Mouse (Mus musculus) limb, embryonic 11.5 days (tissue): ENCODE data around the gene Gdf9. TPM values are rescaled to one million over a fixed set of nuclear protein-coding genes. Genes with fewer than 3 reads are reported as not detected.
"Not testable (repeated sequence)": the region's sequence is repeated elsewhere in the genome, so short reads cannot be mapped to it uniquely, and the experiment has no call there.

ENCODE experiments used
- ATAC-seq: fragments of 200-750 bp; cut with Nextera tagmentation; 2 replicates; pipeline ENCODE4 v1.8.0; 2017; ENCODE audit warnings: low read depth; ENCODE audit not compliant: insufficient number of reproducible peaks, low FRiP score, low TSS enrichment
- DNase-seq: peaks from one replicate; pipeline ENCODE4 v3.0.0-alpha.2; 2015; ENCODE audit warnings: low spot score
- H3K27ac ChIP-seq: fragments of 300-500 bp; sonication (generic); replicated peaks from 2 replicates; pipeline ENCODE4 v1.5.1; 2014; ENCODE audit warnings: low read depth, mild to moderate bottlenecking, low read length
- H3K27me3 ChIP-seq: fragments of 300-500 bp; sonication (generic); 2 replicates; pipeline ENCODE4 v1.6.1; 2014; ENCODE audit warnings: mild to moderate bottlenecking, low read length, mixed read lengths; ENCODE audit not compliant: control insufficient read depth, insufficient read depth
- H3K36me3 ChIP-seq: fragments of 300-500 bp; sonication (generic); 2 replicates; pipeline ENCODE4 v1.6.1; 2014; ENCODE audit warnings: mild to moderate bottlenecking, low read length, moderate library complexity, mixed read lengths; ENCODE audit not compliant: control insufficient read depth, insufficient read depth
- H3K4me1 ChIP-seq: fragments of 300-500 bp; sonication (generic); 2 replicates; pipeline ENCODE4 v1.6.1; 2014; ENCODE audit warnings: low read length, mixed read lengths; ENCODE audit not compliant: control insufficient read depth, insufficient read depth
- H3K4me2 ChIP-seq: fragments of 300-500 bp; sonication (generic); 2 replicates; pipeline ENCODE4 v1.6.1; 2014; ENCODE audit warnings: low read depth, mild to moderate bottlenecking, moderate library complexity; ENCODE audit not compliant: severe bottlenecking
- H3K4me3 ChIP-seq: fragments of 300-500 bp; sonication (generic); 2 replicates; pipeline ENCODE4 v1.5.1; 2014; ENCODE audit warnings: low read depth, low read length
- H3K9ac ChIP-seq: fragments of 300-500 bp; sonication (generic); 2 replicates; pipeline ENCODE4 v1.6.1; 2014; ENCODE audit warnings: mild to moderate bottlenecking, low read length
- H3K9me3 ChIP-seq: fragments of 300-500 bp; sonication (generic); 2 replicates; pipeline ENCODE4 v1.6.1; 2016; ENCODE audit warnings: low read length; ENCODE audit not compliant: control insufficient read depth
- whole genome bisulfite sequencing: fragments of 180-500 bp; shearing (Covaris S2); extraction: QIAGEN DNeasy Blood & Tissue Kit; methylation state at CpG from one replicate; pipeline ENCODE4 v1.1.7; 2014; 5-methylcytosine and 5-hydroxymethylcytosine counted together
- polyA plus RNA-seq: library from polyadenylated mRNA; unstranded; fragments of >200 nt; fragmentation: Nextera tagmentation; extraction: Ambion mirVana; gene quantifications from 2 replicates; pipeline ENCODE4 v1.2.1, GENCODE M21; 2014

Gene Gdf9
- polyA plus RNA-seq, 1 experiment from 2014 or later: 0.95 TPM

- Histone ChIP-seq H3K9ac (no peak overlapping the region), H3K27ac (no peak overlapping the region), H3K4me2 (no peak overlapping the region), H3K4me3 (no peak overlapping the region), H3K4me1 (peaks cover 4% of the 10 kb centered on the region; the same call in 1 of the 2 replicates), H3K27me3 (no peaks in the 10 kb centered on the region), H3K9me3 (no peaks in the 10 kb centered on the region), H3K36me3 (peaks cover 8% of the 10 kb centered on the region)
- ATAC-seq (no peak), DNase-seq (no peak)
- 94% methylated on average over 2 of the region's 2 CpGs for WGBS
Measured at GRCm38 (mm10) chr11:53424826-53425225, 6.0 kb upstream of the Gdf9 start.

GRCm38 (mm10) chr11:53425251-53425650, 5.6 kb upstream of the Gdf9 start:
- no peak overlapping the region for H3K9ac ChIP-seq
- H3K4me1 ChIP-seq: peaks cover 5% of the 10 kb centered on the region; the same call in 1 of the 2 replicates
- no peak for DNase-seq
- H3K36me3 ChIP-seq: peaks cover 8% of the 10 kb centered on the region
- no peak overlapping the region for H3K27ac ChIP-seq
- no peak for ATAC-seq
- no peaks in the 10 kb centered on the region for H3K27me3 ChIP-seq
- no peak overlapping the region for H3K4me2 ChIP-seq
- WGBS: 66% methylated on average over 3 of the region's 3 CpGs
- no peak overlapping the region for H3K4me3 ChIP-seq
- H3K9me3 ChIP-seq: no peaks in the 10 kb centered on the region

GRCm38 (mm10) chr11:53425711-53426255, 5.0 kb upstream of the Gdf9 start:
- Histone ChIP-seq H3K4me1 (peaks cover 5% of the 10 kb centered on the region; the same call in 1 of the 2 replicates), H3K9me3 (no peaks in the 10 kb centered on the region), H3K27me3 (no peaks in the 10 kb centered on the region), H3K4me2 (no peak overlapping the region), H3K4me3 (no peak overlapping the region), H3K27ac (no peak overlapping the region), H3K36me3 (peaks cover 8% of the 10 kb centered on the region), H3K9ac (no peak overlapping the region)
- DNase-seq (no peak), ATAC-seq (no peak)
- WGBS: 85% methylated on average over 6 of the region's 6 CpGs

GRCm38 (mm10) chr11:53426914-53427313, 3.9 kb upstream of the Gdf9 start:
- not testable (repeated sequence) for H3K9me3 ChIP-seq
- WGBS: 94% methylated on average over 3 of the region's 3 CpGs

GRCm38 (mm10) chr11:53427993-53428715, 2.7 kb upstream of the Gdf9 start:
- Histone ChIP-seq H3K4me3 (no peak overlapping the region), H3K27ac (no peak overlapping the region), H3K4me1 (peaks cover 5% of the 10 kb centered on the region; the same call in 1 of the 2 replicates), H3K9me3 (no peaks in the 10 kb centered on the region), H3K4me2 (no peak overlapping the region), H3K27me3 (no peaks in the 10 kb centered on the region), H3K9ac (no peak overlapping the region), H3K36me3 (peaks cover 7% of the 10 kb centered on the region)
- WGBS: 87% methylated on average over 3 of the region's 3 CpGs
- DNase-seq: no peak
- no peak for ATAC-seq

More at GRCm38 (mm10) chr11:53426914-53427313, 3.9 kb upstream of the Gdf9 start:
- not testable (repeated sequence) for H3K9ac ChIP-seq, DNase-seq, H3K4me1 ChIP-seq, H3K36me3 ChIP-seq, H3K4me2 ChIP-seq, ATAC-seq, H3K4me3 ChIP-seq, H3K27ac ChIP-seq, H3K27me3 ChIP-seq

GRCm38 (mm10) chr11:53428716-53429057, 2.1 kb upstream of the Gdf9 start:
- no peaks in the 10 kb centered on the region for H3K9me3 ChIP-seq
- H3K4me1 ChIP-seq: peaks cover 5% of the 10 kb centered on the region; the same call in 1 of the 2 replicates
- H3K27ac ChIP-seq: no peak overlapping the region
- WGBS: 96% methylated on average over 5 of the region's 5 CpGs
- no peaks in the 10 kb centered on the region for H3K27me3 ChIP-seq
- no peak overlapping the region for H3K9ac ChIP-seq
- H3K36me3 ChIP-seq: peaks cover 7% of the 10 kb centered on the region
- no peak overlapping the region for H3K4me3 ChIP-seq
- no peak overlapping the region for H3K4me2 ChIP-seq
- ATAC-seq (no peak), DNase-seq (no peak)

- H3K27ac ChIP-seq: no peak overlapping the region
- no peaks in the 10 kb centered on the region for H3K27me3 ChIP-seq
- no peak overlapping the region for H3K4me2 ChIP-seq
- no peaks in the 10 kb centered on the region for H3K9me3 ChIP-seq
- peaks cover 5% of the 10 kb centered on the region; the same call in 1 of the 2 replicates for H3K4me1 ChIP-seq
- H3K4me3 ChIP-seq: no peak overlapping the region
- DNase-seq: no peak
- no peak for ATAC-seq
- H3K36me3 ChIP-seq: peaks cover 7% of the 10 kb centered on the region
- H3K9ac ChIP-seq: no peak overlapping the region
Measured at GRCm38 (mm10) chr11:53429182-53429581, 1.6 kb upstream of the Gdf9 start.

- Histone ChIP-seq H3K27me3 (no peaks in the 10 kb centered on the region), H3K36me3 (peaks cover 7% of the 10 kb centered on the region), H3K4me1 (peaks cover 5% of the 10 kb centered on the region; the same call in 1 of the 2 replicates), H3K4me2 (peak overlapping the region; percentile 82), H3K9me3 (no peaks in the 10 kb centered on the region), H3K9ac (peak overlapping the region; percentile 76), H3K27ac (no peak overlapping the region), H3K4me3 (peak overlapping the region; percentile 69)
- under 1% methylated on average over 34 of the region's 34 CpGs for WGBS
- DNase-seq (no peak), ATAC-seq (peak; percentile 23; the same call in 1 of the 2 replicates)
Measured at GRCm38 (mm10) chr11:53430300-53430669, 538 bp upstream of the Gdf9 start.
